Mouse (Mus musculus) small intestine, adult 2 months (tissue): ENCODE data around the gene Opn4.

Experiments
- CTCF ChIP-seq: fragments of 200-500 bp; IDR thresholded peaks from 2 replicates; pipeline ENCODE4 v1.5.1; 2012; ENCODE audit warnings: low read depth, mild to moderate bottlenecking, control low read depth, inconsistent platforms, low read length, moderate library complexity, mixed read lengths; ENCODE audit not compliant: insufficient replicate concordance, insufficient read length; ENCODE audit errors: extremely low read depth
- POLR2A ChIP-seq: fragments of 200-500 bp; IDR thresholded peaks from 2 replicates; pipeline ENCODE4 v1.6.1; 2012; ENCODE audit warnings: low read depth, mild to moderate bottlenecking, control low read depth, inconsistent platforms, low read length, moderate library complexity

GRCm38 (mm10) chr14:34553470-34553869, 46.5 kb downstream of the Opn4 start:
- TF ChIP-seq CTCF: no peak
- no peak for TF ChIP-seq POLR2A
